Mouse (Mus musculus) sigmoid colon, adult 10 weeks (tissue): Measurements from ENCODE around the gene Scarf2. TPM values are rescaled to one million over a fixed set of nuclear protein-coding genes. Genes with fewer than 3 reads are reported as not detected.

Experiments used
- polyA plus RNA-seq: library from polyadenylated mRNA; stranded (reverse); fragments of 350-450 nt; fragmentation: Illumina TruSeq; extraction: RNeasy Lipid Tissue Mini Kit (QIAGEN cat#74804); gene quantifications from one replicate; pipeline ENCODE4 v1.2.3, GENCODE M21; 2014; ENCODE audit warnings: low read depth, low replicate concordance

The Scarf2 gene
- polyA plus RNA-seq, result not detected

DNA sequence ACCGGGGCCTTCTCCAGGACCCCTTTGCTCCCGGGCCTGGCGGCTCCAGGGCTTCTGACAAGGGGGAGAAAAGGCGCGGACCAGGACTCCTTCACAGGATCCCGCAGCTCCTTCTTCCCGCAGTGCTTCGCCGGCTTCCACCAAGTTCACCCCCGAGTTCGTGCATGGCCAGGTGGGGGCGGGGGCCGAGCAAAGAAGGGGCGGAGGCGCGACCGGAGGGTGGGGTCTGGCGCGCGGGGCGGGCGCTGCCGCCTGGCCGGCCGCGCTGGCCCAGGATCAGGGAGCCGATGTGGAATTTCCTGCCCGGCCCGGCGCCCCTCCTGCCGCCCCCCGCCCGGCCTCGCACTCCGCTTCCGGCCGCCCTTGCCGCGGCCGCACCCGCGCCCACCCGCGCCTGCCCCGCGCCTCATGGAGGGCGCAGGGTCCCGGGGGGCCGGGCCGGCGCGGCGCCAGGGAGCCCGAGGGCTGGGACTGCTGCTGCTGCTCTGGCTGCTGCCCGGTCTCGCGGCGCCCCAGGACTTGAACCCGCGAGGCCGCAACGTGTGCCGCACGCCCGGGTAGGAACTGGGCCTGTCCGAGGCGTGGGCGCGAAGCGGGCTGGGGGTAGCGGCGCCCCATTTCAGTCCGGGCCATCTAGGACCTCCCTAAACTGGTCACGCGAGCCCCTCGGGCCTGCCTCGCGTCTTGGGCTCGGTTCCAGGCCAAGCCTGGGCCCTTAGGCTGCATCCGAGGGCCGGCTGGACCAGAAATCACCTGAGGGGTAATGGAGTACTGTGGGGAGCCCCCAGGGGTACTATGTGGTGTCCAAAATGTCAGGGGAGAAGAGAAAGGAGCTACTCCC lies at the start of gene Scarf2:
Gene Scarf2 (plus strand): TSS at position 312 of the 841 bp plus-strand sequence.

DNA sequence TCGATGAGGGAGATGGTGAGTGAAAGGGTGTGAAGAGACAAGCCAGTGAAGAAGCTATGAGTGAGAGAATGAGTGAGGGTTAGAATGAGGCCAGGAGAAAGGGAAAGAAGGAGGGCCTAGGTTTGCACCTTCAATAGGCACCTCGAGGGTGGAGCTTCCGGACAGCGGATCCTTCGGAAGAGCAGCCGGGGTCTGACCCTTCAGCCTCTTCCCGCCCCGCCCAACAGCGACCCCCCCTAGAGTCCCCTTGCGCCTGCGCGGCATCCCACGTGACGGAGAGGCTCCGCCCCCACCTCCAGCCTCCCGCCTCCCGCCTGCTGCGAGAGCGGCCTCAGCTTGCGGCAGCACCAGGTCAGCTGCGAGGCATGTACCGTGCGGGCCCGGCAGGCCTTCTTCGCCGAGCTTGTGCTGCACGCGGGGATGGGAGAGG lies 37.7 kb upstream of the Scarf2 start, which contains the start of gene Klhl22:
Gene Klhl22 (plus strand): TSS at position 275 of the 430 bp plus-strand sequence.

DNA sequence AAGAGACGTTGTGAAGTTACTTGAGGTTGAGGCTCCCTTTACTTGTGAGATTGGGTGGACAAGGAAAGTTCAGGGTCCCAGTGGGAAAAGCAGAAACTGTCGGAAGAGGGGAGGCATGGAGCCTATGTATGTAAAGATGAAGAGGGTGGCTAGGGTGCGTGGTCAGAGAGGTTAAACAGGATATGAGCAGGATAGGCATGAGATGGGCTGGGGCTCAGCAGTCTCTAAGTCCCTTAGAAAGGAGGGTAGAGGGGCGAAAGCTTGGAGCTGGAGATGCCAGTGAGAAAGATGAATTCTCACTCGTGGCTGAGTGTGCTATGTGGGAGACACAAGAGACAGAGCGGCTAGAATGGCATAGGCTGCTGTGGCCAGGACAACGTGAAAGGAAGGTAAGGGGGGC lies 35.7 kb downstream of the Scarf2 start, which contains the start of gene B830017H08Rik:
Gene B830017H08Rik (plus strand): TSS at position 301 of the 400 bp plus-strand sequence.

DNA sequence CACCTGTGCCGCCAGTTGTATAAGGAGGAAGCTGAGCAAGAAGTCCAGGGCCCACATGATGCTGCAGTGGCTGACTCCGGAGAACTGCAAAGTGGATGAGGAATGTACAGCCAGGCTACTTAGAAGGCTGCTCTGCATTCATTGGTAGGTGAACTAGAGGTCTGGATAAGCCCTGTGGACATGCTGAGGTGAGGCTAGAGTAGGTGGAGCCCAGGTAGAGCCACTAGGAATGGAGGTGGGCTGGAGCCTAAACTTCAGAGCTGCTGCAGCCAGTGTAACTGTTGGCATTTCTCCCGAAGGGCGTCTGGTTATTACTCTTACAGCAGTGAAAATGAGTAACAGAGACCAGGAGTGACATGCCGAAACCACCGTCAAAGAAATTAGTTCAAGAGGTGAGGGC lies 41.0 kb downstream of the Scarf2 start, which contains the start of gene Car15:
Gene Car15 (minus strand): TSS at position 314 of the 400 bp plus-strand sequence.

Other genes with a start within 250 kb of the Scarf2 start
- gene Lrrc74b, start 236.0 kb upstream of the Scarf2 start, polyA plus RNA-seq, result 0.32 TPM
- 0.28 TPM for gene P2rx6, start 235.4 kb upstream of the Scarf2 start, polyA plus RNA-seq
- 0.32 TPM for gene Slc7a4, start 214.1 kb upstream of the Scarf2 start, polyA plus RNA-seq
- 15.8 TPM for gene Smpd4, start 177.9 kb upstream of the Scarf2 start, polyA plus RNA-seq
- 0.85 TPM for gene Ccdc74a, start 150.8 kb upstream of the Scarf2 start, polyA plus RNA-seq
- 13.7 TPM for gene Med15, start 64.4 kb upstream of the Scarf2 start, polyA plus RNA-seq
- gene Klhl22, start 37.7 kb upstream of the Scarf2 start, polyA plus RNA-seq, result 10.7 TPM
- not detected for gene B830017H08Rik, start 35.8 kb downstream of the Scarf2 start, polyA plus RNA-seq
- 1.1 TPM for gene Car15, start 41.1 kb downstream of the Scarf2 start, polyA plus RNA-seq
- gene Gm20518, start 94.4 kb downstream of the Scarf2 start, polyA plus RNA-seq, result not detected
- not detected for gene Tssk1, start 96.9 kb downstream of the Scarf2 start, polyA plus RNA-seq
- 9.9 TPM for gene Dgcr2, start 101.3 kb downstream of the Scarf2 start, polyA plus RNA-seq
- not detected for gene Tssk2, start 101.4 kb downstream of the Scarf2 start, polyA plus RNA-seq
- 3.5 TPM for gene Ess2, start 114.1 kb downstream of the Scarf2 start, polyA plus RNA-seq
- not detected for gene Gsc2, start 117.8 kb downstream of the Scarf2 start, polyA plus RNA-seq
- 14.8 TPM for gene Slc25a1, start 130.9 kb downstream of the Scarf2 start, polyA plus RNA-seq
- gene Vpreb2, start 183.1 kb downstream of the Scarf2 start, polyA plus RNA-seq, result not detected